Mouse (Mus musculus) MEL (cell line): ENCODE measurements at regions not wholly inside any gene's neighbourhood (a gene's known extent, or its start where the extent isn't known, plus 50 kb on each side); places are given as distances from the start of the nearest gene placed in this dataset.

ENCODE experiments used
- DNase-seq: peaks from one replicate; pipeline ENCODE4 v3.0.0; 2011; ENCODE audit warnings: low read depth, low spot score
- H3K27ac ChIP-seq: 2 replicates; pipeline ENCODE4 v1.5.1; 2012; ENCODE audit warnings: low read depth, mild to moderate bottlenecking, control low read depth, low read length, moderate library complexity; ENCODE audit not compliant: control insufficient read depth
- H3K27me3 ChIP-seq, 2 experiments: fragments of 150-350 bp in 1 of 2; sonication (generic) in 1 of 2; 2 replicates each; pipeline ENCODE4 v1.6.1; 2012; ENCODE audit warnings: low read length in 2 of 2, mild to moderate bottlenecking in 2 of 2, improper control_type of control experiment in 1 of 2, moderate library complexity in 1 of 2; ENCODE audit not compliant: insufficient read depth in 2 of 2, control insufficient read depth in 1 of 2
- H3K36me3 ChIP-seq, 2 experiments: 2 replicates each; pipeline ENCODE4 v1.6.1; 2012 to 2014; ENCODE audit warnings: low read length in 2 of 2, improper control_type of control experiment in 1 of 2, inconsistent platforms in 1 of 2, mild to moderate bottlenecking in 1 of 2; ENCODE audit not compliant: insufficient read depth in 2 of 2, control insufficient read depth in 1 of 2
- H3K4me1 ChIP-seq, 2 experiments: fragments of 150-350 bp in 1 of 2; sonication (generic) in 1 of 2; 2 replicates each; pipeline ENCODE4 v1.6.1; 2012; ENCODE audit warnings: low read length in 2 of 2, improper control_type of control experiment in 1 of 2, mild to moderate bottlenecking in 1 of 2; ENCODE audit not compliant: insufficient read depth in 2 of 2, control insufficient read depth in 1 of 2
- H3K4me3 ChIP-seq, 2 experiments: fragments of 150-350 bp in 1 of 2; sonication (generic) in 1 of 2; 2 replicates each; pipeline ENCODE4 v1.5.1; 2012; ENCODE audit warnings: low read depth in 2 of 2, low read length in 2 of 2, mild to moderate bottlenecking in 2 of 2, moderate library complexity in 2 of 2, control low read depth in 1 of 2, improper control_type of control experiment in 1 of 2; ENCODE audit not compliant: control insufficient read depth in 1 of 2, insufficient read depth in 1 of 2
- H3K79me2 ChIP-seq: 2 replicates; pipeline ENCODE4 v1.6.1; 2012; ENCODE audit warnings: mild to moderate bottlenecking, low read length, moderate library complexity; ENCODE audit not compliant: control insufficient read depth, poor library complexity, insufficient read depth
- H3K9ac ChIP-seq: 2 replicates; pipeline ENCODE4 v1.6.1; 2012; ENCODE audit warnings: low read depth, mild to moderate bottlenecking, control low read depth, low read length, moderate library complexity; ENCODE audit not compliant: control insufficient read depth, poor library complexity, severe bottlenecking
- H3K9me3 ChIP-seq: fragments of 150-350 bp; sonication (generic); replicated peaks from 2 replicates; pipeline ENCODE4 v1.6.1; 2012; ENCODE audit warnings: mild to moderate bottlenecking, low read length, improper control_type of control experiment, moderate library complexity; ENCODE audit not compliant: insufficient read depth
- CHD2 ChIP-seq: IDR thresholded peaks from 2 replicates; pipeline ENCODE4 v1.6.1; 2011; ENCODE audit warnings: low read length, improper control_type of control experiment
- E2F4 ChIP-seq: IDR thresholded peaks from 2 replicates; pipeline ENCODE4 v1.6.1; 2011; ENCODE audit warnings: low read depth, low read length, improper control_type of control experiment, borderline replicate concordance
- ETS1 ChIP-seq: IDR thresholded peaks from 2 replicates; pipeline ENCODE4 v1.6.1; 2012; ENCODE audit warnings: low read depth, mild to moderate bottlenecking, inconsistent platforms, low read length, improper control_type of control experiment, moderate library complexity
- GABPA ChIP-seq: IDR thresholded peaks from 2 replicates; pipeline ENCODE4 v1.6.1; 2012; ENCODE audit warnings: low read depth, mild to moderate bottlenecking, inconsistent platforms, low read length, improper control_type of control experiment, moderate library complexity
- MAX ChIP-seq: IDR thresholded peaks from 2 replicates; pipeline ENCODE4 v1.6.1; 2011; ENCODE audit warnings: low read length, improper control_type of control experiment
- MAZ ChIP-seq: IDR thresholded peaks from 2 replicates; pipeline ENCODE4 v1.6.1; 2012; ENCODE audit warnings: low read depth, mild to moderate bottlenecking, inconsistent platforms, low read length, improper control_type of control experiment
- MEF2A ChIP-seq: IDR thresholded peaks from 2 replicates; pipeline ENCODE4 v1.6.1; 2014; ENCODE audit warnings: low read depth, mild to moderate bottlenecking, inconsistent platforms, low read length, improper control_type of control experiment; ENCODE audit not compliant: poor library complexity, insufficient replicate concordance, severe bottlenecking; ENCODE audit errors: extremely low read depth
- MYC ChIP-seq: IDR thresholded peaks from 2 replicates; pipeline ENCODE4 v1.6.1; 2011; ENCODE audit warnings: low read depth, mild to moderate bottlenecking, low read length, improper control_type of control experiment, moderate library complexity
- NRF1 ChIP-seq: IDR thresholded peaks from 2 replicates; pipeline ENCODE4 v1.6.1; 2014; ENCODE audit warnings: low read depth, mild to moderate bottlenecking, inconsistent platforms, low read length, improper control_type of control experiment, moderate library complexity; ENCODE audit not compliant: poor library complexity, insufficient read depth, severe bottlenecking
- POLR2AphosphoS2 ChIP-seq: IDR thresholded peaks from 2 replicates; pipeline ENCODE4 v1.6.1; 2011; ENCODE audit warnings: low read length, improper control_type of control experiment
- POLR2AphosphoS5 ChIP-seq: IDR thresholded peaks from 2 replicates; pipeline ENCODE4 v1.6.1; 2012; ENCODE audit warnings: low read depth, borderline replicate concordance, mild to moderate bottlenecking, inconsistent platforms, low read length, moderate library complexity, mixed read lengths
- RAD21 ChIP-seq: IDR thresholded peaks from 2 replicates; pipeline ENCODE4 v1.6.1; 2011; ENCODE audit warnings: mild to moderate bottlenecking, low read depth, low read length, improper control_type of control experiment
- RCOR1 ChIP-seq: IDR thresholded peaks from 2 replicates; pipeline ENCODE4 v1.6.1; 2012; ENCODE audit warnings: low read depth, mild to moderate bottlenecking, inconsistent platforms, low read length, improper control_type of control experiment
- SIN3A ChIP-seq: IDR thresholded peaks from 2 replicates; pipeline ENCODE4 v1.6.1; 2012; ENCODE audit warnings: low read length, improper control_type of control experiment, inconsistent platforms
- SMC3 ChIP-seq: IDR thresholded peaks from 2 replicates; pipeline ENCODE4 v1.6.1; 2011; ENCODE audit warnings: low read depth, low read length, improper control_type of control experiment
- TBP ChIP-seq: IDR thresholded peaks from 2 replicates; pipeline ENCODE4 v1.8.0; 2011; ENCODE audit warnings: low read depth, low read length, improper control_type of control experiment
- TCF12 ChIP-seq: IDR thresholded peaks from 2 replicates; pipeline ENCODE4 v1.6.1; 2014; ENCODE audit warnings: low read depth, mild to moderate bottlenecking, inconsistent platforms, low read length, improper control_type of control experiment, moderate library complexity
- UBTF ChIP-seq: IDR thresholded peaks from 2 replicates; pipeline ENCODE4 v1.6.1; 2012; ENCODE audit warnings: low read depth, mild to moderate bottlenecking, inconsistent platforms, low read length, improper control_type of control experiment, moderate library complexity, borderline replicate concordance; ENCODE audit not compliant: insufficient read depth
- USF1 ChIP-seq: IDR thresholded peaks from 2 replicates; pipeline ENCODE4 v1.6.1; 2014; ENCODE audit warnings: low read depth, mild to moderate bottlenecking, inconsistent platforms, low read length, improper control_type of control experiment, moderate library complexity
- USF2 ChIP-seq, 2 experiments: IDR thresholded peaks; 2 replicates each; pipeline ENCODE4 v1.6.1; 2011 to 2012; ENCODE audit warnings: improper control_type of control experiment in 2 of 2, low read length in 2 of 2, borderline replicate concordance in 1 of 2, inconsistent platforms in 1 of 2, low read depth in 1 of 2, mild to moderate bottlenecking in 1 of 2; ENCODE audit not compliant: insufficient read depth in 1 of 2
- ZKSCAN1 ChIP-seq: IDR thresholded peaks from 2 replicates; pipeline ENCODE4 v1.6.1; 2012; ENCODE audit warnings: low read depth, mild to moderate bottlenecking, inconsistent platforms, low read length, improper control_type of control experiment, moderate library complexity
- ZMIZ1 ChIP-seq: IDR thresholded peaks from 2 replicates; pipeline ENCODE4 v1.6.1; 2012; ENCODE audit warnings: low read depth, mild to moderate bottlenecking, inconsistent platforms, low read length, improper control_type of control experiment, moderate library complexity

- H3K27ac ChIP-seq, result no peak overlapping the region
- no peak overlapping the region for H3K9ac ChIP-seq
- 0 out of 2 replicates have a peak, but pooled peaks have one; percentile 50 for TF ChIP-seq ETS1
- no peak for TF ChIP-seq NRF1
- no peaks in the 10 kb centered on the region for H3K36me3 ChIP-seq
- no peaks in the 10 kb centered on the region for H3K9me3 ChIP-seq
- DNase-seq, result peak; percentile 37
- H3K4me3 ChIP-seq, result no peak overlapping the region
- H3K79me2 ChIP-seq, result no peaks in the 10 kb centered on the region
- H3K27me3 ChIP-seq, result no peaks in the 10 kb centered on the region; a peak in 1 of 4 replicates
- no peaks in the 10 kb centered on the region for H3K4me1 ChIP-seq
Measured at GRCm38 (mm10) chr11:45752791-45753190, 99.1 kb upstream of the Clint1 start.

- H3K9me3 ChIP-seq, result no peaks in the 10 kb centered on the region
- no peak overlapping the region for H3K4me3 ChIP-seq
- no peak for DNase-seq
- no peaks in the 10 kb centered on the region for H3K79me2 ChIP-seq
- no peaks in the 10 kb centered on the region for H3K36me3 ChIP-seq
- no peak overlapping the region for H3K27ac ChIP-seq
- no peak overlapping the region for H3K9ac ChIP-seq
- H3K27me3 ChIP-seq, result peaks cover 2 to 9% of the 10 kb centered on the region in 2 experiments; a peak in 3 of 4 replicates
- TF ChIP-seq TCF12, result no peak
- TF ChIP-seq GABPA, result no peak
- no peak for TF ChIP-seq TBP
- no peak for TF ChIP-seq MEF2A
- no peak for TF ChIP-seq POLR2AphosphoS2
- TF ChIP-seq RAD21, result no peak
- no peak for TF ChIP-seq USF1
- H3K4me1 ChIP-seq, result no peaks in the 10 kb centered on the region
Measured at GRCm38 (mm10) chr11:45767081-45767480, 84.8 kb upstream of the Clint1 start.

GRCm38 (mm10) chr11:45782435-45782834 lies 69.4 kb upstream of the Clint1 start:
- Histone ChIP-seq H3K9me3 (no peaks in the 10 kb centered on the region), H3K27me3 (peaks cover 0 to 3% of the 10 kb centered on the region in 2 experiments; a peak in 3 of 4 replicates), H3K4me3 (no peak overlapping the region), H3K27ac (no peak overlapping the region), H3K4me1 (peaks cover 0 to 5% of the 10 kb centered on the region in 2 experiments; a peak in 1 of 4 replicates), H3K36me3 (no peaks in the 10 kb centered on the region), H3K9ac (no peak overlapping the region), H3K79me2 (no peaks in the 10 kb centered on the region)
- DNase-seq, result peak; percentile 59
- TF ChIP-seq UBTF (no peak), ZKSCAN1 (no peak), ZMIZ1 (no peak), TBP (no peak), USF2 (IDR thresholded peaks at IDR 0.05; ENCODE audit: borderline replicate concordance in 1 of 2, insufficient read depth in 1 of 2, low read depth in 1 of 2, low read length in 2 of 2) (no peak), MAX (no peak), RAD21 (no peak), MAZ (no peak), E2F4 (no peak), MYC (no peak), SIN3A (no peak), CHD2 (no peak), RCOR1 (no peak), SMC3 (no peak), POLR2AphosphoS5 (no peak)
